Mouse (Mus musculus) neutrophil, adult 65 days (primary cell): ENCODE results near the gene Tsc22d2. TPM values are rescaled to one million over a fixed set of nuclear protein-coding genes. Genes with fewer than 3 reads are reported as not detected.

Experiments
- total RNA-seq: library from RNA; stranded (reverse); gene quantifications from 2 replicates; pipeline ENCODE4 v1.2.4, GENCODE M21; 2023

Tsc22d2 gene
- total RNA-seq, result 36.6 and 54.5 TPM in 2 replicates

DNA sequence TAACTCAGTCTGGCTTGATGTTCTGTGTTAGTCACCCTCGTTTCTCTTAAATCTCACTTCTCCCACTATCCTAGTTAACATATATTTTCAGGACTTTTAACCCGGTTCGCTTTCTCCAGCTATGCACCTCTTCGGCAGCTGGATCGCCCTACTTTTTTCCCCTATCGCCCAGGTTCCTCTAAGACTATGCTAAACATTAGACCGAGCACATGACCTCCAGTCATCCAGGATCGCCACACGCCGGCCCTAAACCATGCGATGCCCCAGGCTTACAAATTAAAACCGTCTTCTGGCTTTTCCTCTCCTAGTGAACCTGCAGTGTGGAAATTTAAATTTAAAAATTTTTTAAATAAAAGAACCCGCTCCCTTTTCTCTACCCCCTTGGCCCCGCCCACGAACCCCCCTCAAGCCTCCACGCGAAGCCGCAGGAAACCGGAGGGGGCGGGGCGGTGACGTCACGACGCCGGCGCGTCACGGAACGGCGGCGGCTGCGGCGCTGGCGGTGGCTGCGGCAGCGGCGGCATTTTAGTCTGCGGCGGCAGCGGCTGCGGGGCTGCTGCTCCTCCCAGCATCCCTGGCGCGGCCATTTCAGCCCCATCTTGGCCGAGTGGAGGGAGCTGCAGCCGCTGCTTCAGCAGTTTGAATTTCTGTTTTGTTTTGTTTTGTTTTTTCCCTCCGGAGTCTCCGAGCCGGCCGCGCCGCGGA is at the start of gene Tsc22d2:
Tsc22d2 (plus strand) TSS at position 482 of the 705 bp plus-strand sequence.

Other genes starting within 250 kb of the Tsc22d2 start
- gene Eif2a, start 111.1 kb downstream of the Tsc22d2 start, total RNA-seq, result 29.0 and 32.7 TPM in 2 replicates
- gene Serp1, start 111.2 kb downstream of the Tsc22d2 start, total RNA-seq, result 101 and 109 TPM in 2 replicates
- gene Selenot, start 161.9 kb downstream of the Tsc22d2 start, total RNA-seq, result 81.2 and 81.8 TPM in 2 replicates
- gene Erich6, start 222.5 kb downstream of the Tsc22d2 start, total RNA-seq, result not detected in 2 replicates